Mouse (Mus musculus) liver, embryonic 14.5 days (tissue): ENCODE results near the gene Slc34a3.

Experiments
- CTCF ChIP-seq: IDR thresholded peaks from 2 replicates; pipeline ENCODE4 v1.5.1; 2016; ENCODE audit warnings: antibody characterized with exemption, low read depth, control low read depth
- EP300 ChIP-seq: IDR thresholded peaks from 2 replicates; pipeline ENCODE4 v1.6.1; 2016; ENCODE audit warnings: antibody characterized with exemption, low read depth

DNA sequence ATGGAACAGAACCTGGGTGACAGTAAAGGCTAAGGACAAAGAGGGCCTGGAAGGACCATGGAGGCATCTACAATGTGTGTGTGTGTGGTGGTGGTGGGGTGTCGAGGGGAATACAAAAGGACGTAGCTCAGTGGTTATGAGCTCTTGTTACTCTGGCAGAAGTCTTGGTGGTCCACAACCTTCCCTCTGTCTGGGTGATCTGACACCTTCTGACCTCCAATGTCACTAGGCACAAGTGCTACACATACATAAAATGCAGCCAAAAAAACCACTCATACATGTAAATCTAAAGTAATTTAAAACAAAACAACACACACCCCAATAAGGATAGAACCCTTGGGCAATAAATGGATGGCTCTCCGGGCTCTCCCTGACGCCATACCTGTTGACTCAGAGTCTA lies 6.8 kb downstream of the Slc34a3 start:
- no peak for TF ChIP-seq CTCF
- no peak for TF ChIP-seq EP300
